Mouse (Mus musculus) midbrain, embryonic 15.5 days (tissue): ENCODE data around the gene Olfr492. TPM values are rescaled to one million over a fixed set of nuclear protein-coding genes. Genes with fewer than 3 reads are reported as not detected.

Source experiments
- ATAC-seq: fragments of 200-750 bp; cut with Nextera tagmentation; replicated peaks from 2 replicates; pipeline ENCODE4 v1.8.0; 2017; ENCODE audit warnings: moderate TSS enrichment
- H3K27ac ChIP-seq: fragments of 300-500 bp; sonication (generic); 2 replicates; pipeline ENCODE4 v1.5.1; 2015; ENCODE audit warnings: mild to moderate bottlenecking, inconsistent platforms
- H3K27me3 ChIP-seq: fragments of 300-500 bp; sonication (generic); replicated peaks from 2 replicates; pipeline ENCODE4 v1.6.1; 2015; ENCODE audit warnings: inconsistent platforms
- H3K36me3 ChIP-seq: fragments of 300-500 bp; sonication (generic); replicated peaks from 2 replicates; pipeline ENCODE4 v1.6.1; 2015; ENCODE audit warnings: inconsistent platforms
- H3K4me1 ChIP-seq: fragments of 300-500 bp; sonication (generic); 2 replicates; pipeline ENCODE4 v1.6.1; 2015; ENCODE audit warnings: inconsistent platforms
- H3K4me2 ChIP-seq: fragments of 300-500 bp; sonication (generic); 2 replicates; pipeline ENCODE4 v1.6.1; 2015; ENCODE audit warnings: inconsistent platforms, mild to moderate bottlenecking, moderate library complexity
- H3K4me3 ChIP-seq: fragments of 300-500 bp; sonication (generic); 2 replicates; pipeline ENCODE4 v1.5.1; 2015; ENCODE audit warnings: mild to moderate bottlenecking, inconsistent platforms
- H3K9ac ChIP-seq: fragments of 300-500 bp; sonication (generic); 2 replicates; pipeline ENCODE4 v1.6.1; 2015; ENCODE audit warnings: mild to moderate bottlenecking, inconsistent platforms
- H3K9me3 ChIP-seq: fragments of 300-500 bp; sonication (generic); 2 replicates; pipeline ENCODE4 v1.6.1; 2016; ENCODE audit warnings: inconsistent platforms
- WGBS: fragments of 180-500 bp; shearing (Covaris S2); methylation state at CpG from one replicate; pipeline ENCODE4 v1.1.7; 2015; ENCODE audit warnings: mixed read lengths; 5-methylcytosine and 5-hydroxymethylcytosine counted together
- polyA plus RNA-seq: library from polyadenylated mRNA; unstranded; fragments of >200 nt; fragmentation: Nextera tagmentation; extraction: Ambion mirVana; gene quantifications from 2 replicates; pipeline ENCODE4 v1.2.1, GENCODE M21; 2015

The Olfr492 gene
- not detected in 2 replicates for polyA plus RNA-seq

GRCm38 (mm10) chr7:108323574-108323973 is at the start of gene Olfr492:
Gene Olfr492 (minus strand): TSS chr7:108323674.
- Histone ChIP-seq H3K36me3 (no peaks in the 10 kb centered on the region), H3K4me3 (no peak within 1 kb of the TSS), H3K27ac (no peak within 1 kb of the TSS), H3K27me3 (no peaks in the 10 kb centered on the region), H3K4me1 (no peaks in the 10 kb centered on the region), H3K9me3 (no peaks in the 10 kb centered on the region), H3K9ac (no peak within 1 kb of the TSS), H3K4me2 (no peak within 1 kb of the TSS)
- 94% methylated on average over 2 of the region's 2 CpGs for WGBS
- no peak for ATAC-seq

- Histone ChIP-seq H3K9ac (no peak within 1 kb of the TSS), H3K4me1 (no peaks in the 10 kb centered on the region), H3K36me3 (no peaks in the 10 kb centered on the region), H3K27me3 (no peaks in the 10 kb centered on the region), H3K27ac (no peak within 1 kb of the TSS), H3K4me3 (no peak within 1 kb of the TSS), H3K9me3 (no peaks in the 10 kb centered on the region), H3K4me2 (no peak within 1 kb of the TSS)
- WGBS: 83% methylated on average over 3 of the region's 3 CpGs
- ATAC-seq: no peak
Observed at GRCm38 (mm10) chr7:108365035-108365434, 41.6 kb upstream of the Olfr492 start, which contains the start of gene Olfr494. Gene Olfr494 (plus strand): TSS chr7:108365335.

GRCm38 (mm10) chr7:108346879-108347278 is 23.4 kb upstream of the Olfr492 start, which contains the start of gene Olfr493:
Gene Olfr493 (minus strand): TSS chr7:108346979.
- Histone ChIP-seq H3K9me3 (no peaks in the 10 kb centered on the region), H3K36me3 (no peaks in the 10 kb centered on the region), H3K27me3 (no peaks in the 10 kb centered on the region), H3K9ac (no peak within 1 kb of the TSS), H3K4me3 (no peak within 1 kb of the TSS), H3K4me2 (no peak within 1 kb of the TSS), H3K4me1 (no peaks in the 10 kb centered on the region), H3K27ac (no peak within 1 kb of the TSS)
- WGBS: 78% methylated on average over 1 of the region's 1 CpGs
- no peak for ATAC-seq

- Histone ChIP-seq H3K4me1 (no peaks in the 10 kb centered on the region), H3K27ac (no peak within 1 kb of the TSS), H3K27me3 (no peaks in the 10 kb centered on the region), H3K36me3 (no peaks in the 10 kb centered on the region), H3K4me2 (no peak within 1 kb of the TSS), H3K9me3 (no peaks in the 10 kb centered on the region), H3K4me3 (no peak within 1 kb of the TSS), H3K9ac (no peak within 1 kb of the TSS)
- 36% methylated on average over 1 of the region's 1 CpGs for WGBS
- ATAC-seq: no peak
Observed at GRCm38 (mm10) chr7:108313151-108313550, 10.3 kb downstream of the Olfr492 start, which contains the start of gene Olfr491. Gene Olfr491 (plus strand): TSS chr7:108313451.

GRCm38 (mm10) chr7:108288834-108289233 is 34.6 kb downstream of the Olfr492 start, which contains the start of gene Olfr490:
Gene Olfr490 (minus strand): TSS chr7:108288934.
- Histone ChIP-seq H3K36me3 (no peaks in the 10 kb centered on the region), H3K9ac (no peak within 1 kb of the TSS), H3K4me2 (no peak within 1 kb of the TSS), H3K9me3 (no peaks in the 10 kb centered on the region), H3K27me3 (no peaks in the 10 kb centered on the region), H3K4me3 (no peak within 1 kb of the TSS), H3K4me1 (no peaks in the 10 kb centered on the region), H3K27ac (no peak within 1 kb of the TSS)
- ATAC-seq: no peak

Other genes with a start within 250 kb of the Olfr492 start
- gene Olfr481, start 243.8 kb downstream of the Olfr492 start, polyA plus RNA-seq: not detected in 2 replicates
- gene Olfr482, start 226.1 kb downstream of the Olfr492 start, polyA plus RNA-seq: 0.09 TPM in 1 of 2 replicates, not detected in the other
- not detected in 2 replicates for gene Olfr483, start 222.8 kb downstream of the Olfr492 start, polyA plus RNA-seq
- not detected in 2 replicates for gene Olfr484, start 196.2 kb downstream of the Olfr492 start, polyA plus RNA-seq
- gene Olfr485, start 163.8 kb downstream of the Olfr492 start, polyA plus RNA-seq: not detected in 2 replicates
- not detected in 2 replicates for gene Olfr486, start 150.9 kb downstream of the Olfr492 start, polyA plus RNA-seq
- not detected in 2 replicates for gene Olfr487, start 109.0 kb downstream of the Olfr492 start, polyA plus RNA-seq
- not detected in 2 replicates for gene Olfr488, start 65.3 kb downstream of the Olfr492 start, polyA plus RNA-seq
- not detected in 2 replicates for gene Olfr490, start 34.7 kb downstream of the Olfr492 start, polyA plus RNA-seq
- gene Olfr491, start 10.2 kb downstream of the Olfr492 start, polyA plus RNA-seq: not detected in 2 replicates
- not detected in 2 replicates for gene Olfr493, start 23.3 kb upstream of the Olfr492 start, polyA plus RNA-seq
- gene Olfr494, start 41.7 kb upstream of the Olfr492 start, polyA plus RNA-seq: not detected in 2 replicates
- not detected in 2 replicates for gene Olfr495, start 69.5 kb upstream of the Olfr492 start, polyA plus RNA-seq
- gene Olfr497, start 96.7 kb upstream of the Olfr492 start, polyA plus RNA-seq: not detected in 2 replicates
- gene Olfr498, start 141.7 kb upstream of the Olfr492 start, polyA plus RNA-seq: not detected in 2 replicates
- gene Olfr502, start 201.4 kb upstream of the Olfr492 start, polyA plus RNA-seq: not detected in 2 replicates
- gene Olfr503, start 220.9 kb upstream of the Olfr492 start, polyA plus RNA-seq: not detected in 2 replicates
- not detected in 2 replicates for gene Olfr504, start 242.1 kb upstream of the Olfr492 start, polyA plus RNA-seq